Mouse (Mus musculus) heart, embryonic 13.5 days (tissue): ENCODE results near the gene Rnf144b. TPM values are rescaled to one million over a fixed set of nuclear protein-coding genes. Genes with fewer than 3 reads are reported as not detected.

Source experiments
- ATAC-seq: fragments of 200-750 bp; cut with Nextera tagmentation; 2 replicates; pipeline ENCODE4 v1.8.0; 2017; ENCODE audit warnings: moderate TSS enrichment; ENCODE audit not compliant: insufficient number of reproducible peaks, low FRiP score, low TSS enrichment; ENCODE audit errors: extremely low read depth
- H3K27ac ChIP-seq: fragments of 300-500 bp; sonication (generic); replicated peaks from 2 replicates; pipeline ENCODE4 v1.5.1; 2015; ENCODE audit warnings: moderate library complexity, mild to moderate bottlenecking, inconsistent platforms
- H3K27me3 ChIP-seq: fragments of 300-500 bp; sonication (generic); replicated peaks from 2 replicates; pipeline ENCODE4 v1.6.1; 2015; ENCODE audit warnings: mild to moderate bottlenecking, inconsistent platforms
- H3K36me3 ChIP-seq: fragments of 300-500 bp; sonication (generic); 2 replicates; pipeline ENCODE4 v1.6.1; 2015; ENCODE audit warnings: mild to moderate bottlenecking, inconsistent platforms
- H3K4me1 ChIP-seq: fragments of 300-500 bp; sonication (generic); 2 replicates; pipeline ENCODE4 v1.6.1; 2015; ENCODE audit warnings: inconsistent platforms
- H3K4me2 ChIP-seq: fragments of 300-500 bp; sonication (generic); 2 replicates; pipeline ENCODE4 v1.6.1; 2015; ENCODE audit warnings: inconsistent platforms, mild to moderate bottlenecking, moderate library complexity
- H3K4me3 ChIP-seq: fragments of 300-500 bp; sonication (generic); 2 replicates; pipeline ENCODE4 v1.5.1; 2015; ENCODE audit warnings: moderate library complexity, mild to moderate bottlenecking, inconsistent platforms
- H3K9ac ChIP-seq: fragments of 300-500 bp; sonication (generic); 2 replicates; pipeline ENCODE4 v1.6.1; 2015; ENCODE audit warnings: inconsistent platforms, mild to moderate bottlenecking, moderate library complexity
- H3K9me3 ChIP-seq: fragments of 300-500 bp; sonication (generic); 2 replicates; pipeline ENCODE4 v1.6.1; 2016; ENCODE audit warnings: inconsistent platforms
- WGBS: fragments of 180-500 bp; shearing (Covaris S2); methylation state at CpG from one replicate; pipeline ENCODE4 v1.1.7; 2015; ENCODE audit warnings: mixed read lengths; 5-methylcytosine and 5-hydroxymethylcytosine counted together
- polyA plus RNA-seq: library from polyadenylated mRNA; unstranded; fragments of >200 nt; fragmentation: Nextera tagmentation; extraction: Ambion mirVana; gene quantifications from 2 replicates; pipeline ENCODE4 v1.2.1, GENCODE M21; 2015

Gene Rnf144b
- polyA plus RNA-seq, 1 experiment from 2014 or later: 1.4 TPM

- ATAC-seq: no peak
- Histone ChIP-seq H3K27me3 (no peaks in the 10 kb centered on the region), H3K4me2 (no peak overlapping the region), H3K9ac (no peak overlapping the region), H3K4me1 (peaks cover 21% of the 10 kb centered on the region), H3K27ac (no peak overlapping the region), H3K4me3 (no peak overlapping the region), H3K36me3 (no peaks in the 10 kb centered on the region), H3K9me3 (no peaks in the 10 kb centered on the region)
- 73% methylated on average over 7 of the region's 7 CpGs for WGBS
Observed at GRCm38 (mm10) chr13:47180776-47181175, 58.3 kb downstream of the Rnf144b start.

DNA sequence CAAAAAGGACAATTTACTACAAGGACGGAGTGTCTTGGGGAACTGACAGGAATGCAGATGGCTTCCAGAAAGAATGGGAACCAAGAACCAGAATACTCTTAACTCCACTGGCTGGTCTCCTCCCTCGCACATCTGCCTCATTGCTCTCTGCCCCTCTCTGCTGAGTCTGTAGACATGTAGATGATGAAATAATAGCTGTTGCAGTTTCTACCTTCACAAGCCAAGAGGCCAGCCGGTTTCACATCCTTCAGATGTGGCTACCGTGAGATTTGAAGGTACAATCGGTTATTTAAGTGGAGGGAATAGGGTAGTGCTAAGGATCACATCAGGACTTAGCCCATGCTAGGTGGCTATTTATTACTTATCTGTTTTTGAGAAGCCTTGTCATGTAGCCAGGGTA is 59.9 kb downstream of the Rnf144b start:
- no peak for ATAC-seq
- H3K27me3 ChIP-seq: no peaks in the 10 kb centered on the region
- 81% methylated on average over 5 of the region's 5 CpGs for WGBS

DNA sequence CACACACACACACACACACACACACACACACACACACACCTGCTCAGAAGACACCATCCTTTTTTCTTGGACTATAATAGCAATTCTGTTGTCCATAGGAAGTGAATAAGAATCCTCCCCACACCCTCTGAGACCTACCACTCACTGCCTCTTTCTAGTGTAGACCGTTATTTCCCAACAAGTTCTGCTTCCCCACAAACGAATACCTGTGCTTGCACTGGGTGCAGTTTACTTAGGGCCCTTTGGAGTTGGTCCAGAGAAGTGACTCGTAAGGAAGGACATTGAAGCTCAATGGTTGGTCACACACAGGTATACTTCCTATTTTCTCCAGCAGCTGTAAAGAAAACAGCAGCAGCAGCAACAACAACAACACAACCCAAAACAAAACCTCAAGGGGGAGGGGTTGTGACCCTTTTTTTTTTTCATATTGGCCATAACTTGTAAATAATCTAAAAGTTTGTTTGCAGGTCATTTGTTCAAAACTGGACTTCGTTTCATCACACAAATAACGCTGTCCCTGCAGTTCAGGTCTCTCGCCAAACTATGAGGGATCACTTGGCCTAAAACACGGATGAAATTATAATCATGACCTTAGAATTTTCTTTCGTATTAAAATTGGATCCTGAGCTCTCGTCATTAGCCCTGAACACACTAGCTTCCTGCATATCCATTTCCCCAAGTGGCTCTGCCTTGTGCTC is 60.7 kb downstream of the Rnf144b start:
- Histone ChIP-seq H3K27me3 (no peaks in the 10 kb centered on the region), H3K4me2 (0 out of 2 replicates have a peak overlapping the region, but pooled peaks have one; percentile 8), H3K9ac (no peak overlapping the region), H3K36me3 (no peaks in the 10 kb centered on the region), H3K4me1 (peaks cover 20% of the 10 kb centered on the region), H3K4me3 (no peak overlapping the region), H3K9me3 (no peaks in the 10 kb centered on the region), H3K27ac (peak overlapping the region; percentile 26; the same call in 1 of the 2 replicates)
- no peak for ATAC-seq
- WGBS: 80% methylated on average over 9 of the region's 9 CpGs

More for the DNA sequence above, 59.9 kb downstream of the Rnf144b start:
- no peaks in the 10 kb centered on the region for H3K9me3 ChIP-seq
- H3K4me3 ChIP-seq: no peak overlapping the region
- no peak overlapping the region for H3K27ac ChIP-seq
- H3K4me2 ChIP-seq: no peak overlapping the region
- no peak overlapping the region for H3K9ac ChIP-seq
- no peaks in the 10 kb centered on the region for H3K36me3 ChIP-seq
- peaks cover 20% of the 10 kb centered on the region for H3K4me1 ChIP-seq

- Histone ChIP-seq H3K9ac (no peak overlapping the region; the same call in 1 of the 2 replicates), H3K9me3 (no peaks in the 10 kb centered on the region), H3K27me3 (no peaks in the 10 kb centered on the region), H3K4me3 (no peak overlapping the region), H3K27ac (peak overlapping the region; percentile 26), H3K4me1 (peaks cover 20% of the 10 kb centered on the region), H3K36me3 (no peaks in the 10 kb centered on the region), H3K4me2 (peak overlapping the region; percentile 8; the same call in 1 of the 2 replicates)
- ATAC-seq: no peak
- WGBS: 46% methylated on average over 9 of the region's 9 CpGs
Observed at GRCm38 (mm10) chr13:47183771-47184170, 61.3 kb downstream of the Rnf144b start.

DNA sequence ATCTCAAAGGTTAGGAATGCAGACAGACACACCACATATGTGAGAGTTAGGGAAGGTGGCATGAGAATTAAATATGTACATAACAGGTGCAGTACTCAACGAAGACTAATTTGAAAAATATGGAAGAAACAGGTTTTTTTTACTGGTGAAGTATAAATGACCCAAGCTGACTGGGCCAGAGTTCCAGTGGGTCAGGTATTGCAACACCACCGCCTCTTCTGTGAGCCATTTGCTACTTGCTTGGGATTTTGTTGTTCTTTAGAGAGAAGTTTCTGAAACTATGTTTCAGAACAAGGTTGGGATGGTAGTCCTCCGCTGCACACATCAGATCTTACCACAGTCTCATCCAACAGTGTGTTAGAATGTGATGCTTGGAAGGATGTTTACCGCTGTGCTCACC is 65.4 kb downstream of the Rnf144b start:
- no peak for ATAC-seq
- no peaks in the 10 kb centered on the region for H3K9me3 ChIP-seq
- WGBS: 77% methylated on average over 4 of the region's 4 CpGs

DNA sequence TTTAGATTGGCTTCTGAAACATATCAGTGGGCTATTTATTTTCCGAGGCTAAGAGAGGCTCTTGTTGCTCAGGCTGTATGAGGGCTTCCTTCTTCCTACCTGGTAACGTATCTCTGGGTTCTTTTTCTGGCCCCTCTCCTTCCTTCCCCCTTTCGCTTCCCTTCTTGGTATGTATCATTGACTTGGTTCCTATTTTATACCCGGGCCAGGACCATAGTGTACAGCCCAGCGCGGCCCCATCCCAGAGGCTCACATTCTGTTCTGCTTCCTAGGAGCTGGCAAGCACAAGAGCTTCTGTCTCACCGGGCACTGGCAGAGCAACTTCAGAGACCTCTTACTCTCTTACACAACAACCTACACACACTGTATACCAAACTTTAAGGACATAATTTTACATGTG is 67.5 kb downstream of the Rnf144b start:
- H3K27ac ChIP-seq: no peak overlapping the region
- H3K27me3 ChIP-seq: peaks cover 9% of the 10 kb centered on the region
- H3K9me3 ChIP-seq: no peaks in the 10 kb centered on the region
- no peak overlapping the region for H3K9ac ChIP-seq
- no peak overlapping the region for H3K4me2 ChIP-seq
- no peaks in the 10 kb centered on the region for H3K36me3 ChIP-seq
- no peak overlapping the region for H3K4me3 ChIP-seq
- H3K4me1 ChIP-seq: peaks cover 32% of the 10 kb centered on the region
- no peak for ATAC-seq
- 67% methylated on average over 7 of the region's 7 CpGs for WGBS

More for the DNA sequence above, 65.4 kb downstream of the Rnf144b start:
- Histone ChIP-seq H3K4me2 (no peak overlapping the region), H3K27ac (no peak overlapping the region), H3K9ac (no peak overlapping the region), H3K36me3 (no peaks in the 10 kb centered on the region), H3K4me3 (no peak overlapping the region), H3K4me1 (peaks cover 29% of the 10 kb centered on the region), H3K27me3 (no peaks in the 10 kb centered on the region)

DNA sequence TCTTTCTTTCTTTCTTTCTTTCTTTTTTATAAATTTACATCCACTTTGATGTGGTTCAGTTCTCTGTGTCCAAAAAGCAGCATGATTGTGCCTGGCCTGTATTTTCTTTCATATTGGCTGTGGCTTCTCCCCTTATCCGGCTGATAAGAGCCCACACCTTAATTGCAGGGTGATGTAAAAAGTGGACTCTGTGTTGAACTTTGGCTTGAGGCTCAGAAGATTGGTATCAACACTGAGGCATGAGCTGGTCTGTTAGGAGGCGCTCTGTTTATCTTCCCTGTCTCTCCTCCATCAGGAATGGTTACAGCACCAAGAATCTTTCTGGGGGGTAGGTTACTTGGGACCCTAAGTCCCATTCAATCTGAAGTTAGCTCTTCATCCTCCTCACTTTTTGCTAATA is 69.7 kb downstream of the Rnf144b start:
- Histone ChIP-seq H3K36me3 (no peaks in the 10 kb centered on the region), H3K9me3 (no peaks in the 10 kb centered on the region), H3K4me3 (no peak overlapping the region), H3K4me2 (no peak overlapping the region), H3K9ac (no peak overlapping the region), H3K27ac (no peak overlapping the region), H3K27me3 (peaks cover 15% of the 10 kb centered on the region), H3K4me1 (peaks cover 32% of the 10 kb centered on the region)
- ATAC-seq: no peak
- 67% methylated on average over 2 of the region's 2 CpGs for WGBS

DNA sequence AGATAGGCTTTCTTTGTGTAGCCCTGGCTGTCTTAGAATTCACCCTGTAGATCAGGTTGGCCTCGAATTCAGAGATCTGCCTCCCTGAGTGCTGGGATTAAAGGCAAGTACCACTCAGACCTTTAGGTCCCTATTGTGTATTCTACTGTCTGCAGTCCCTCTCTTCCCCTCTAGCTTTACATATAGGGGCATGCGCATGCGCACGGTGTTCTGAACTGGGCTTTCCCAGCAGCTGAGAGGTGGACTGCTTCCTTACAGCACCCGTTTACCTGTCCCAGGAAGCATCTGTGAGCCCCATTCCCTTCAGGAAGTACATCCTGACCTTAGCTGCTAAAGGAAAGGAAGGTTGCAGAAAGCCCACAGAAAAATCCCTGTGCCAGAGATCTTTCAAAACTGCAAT is 70.3 kb downstream of the Rnf144b start:
- Histone ChIP-seq H3K27ac (no peak overlapping the region), H3K27me3 (peaks cover 15% of the 10 kb centered on the region), H3K9me3 (no peaks in the 10 kb centered on the region), H3K4me1 (peaks cover 32% of the 10 kb centered on the region), H3K4me3 (no peak overlapping the region), H3K36me3 (no peaks in the 10 kb centered on the region), H3K9ac (no peak overlapping the region), H3K4me2 (peak overlapping the region; percentile 94; the same call in 1 of the 2 replicates)
- no peak for ATAC-seq
- 59% methylated on average over 5 of the region's 5 CpGs for WGBS

GRCm38 (mm10) chr13:47193326-47194153 is 71.1 kb downstream of the Rnf144b start:
- WGBS: 6% methylated on average over 32 of the region's 32 CpGs
- Histone ChIP-seq H3K9ac (peak overlapping the region; percentile 80), H3K27ac (peak overlapping the region; percentile 37)

GRCm38 (mm10) chr13:47194695-47195094 is 72.2 kb downstream of the Rnf144b start:
- Histone ChIP-seq H3K27ac (no peak overlapping the region), H3K9me3 (no peaks in the 10 kb centered on the region), H3K9ac (peak overlapping the region; percentile 38), H3K4me3 (peak overlapping the region; percentile 64), H3K4me2 (peak overlapping the region; percentile 94), H3K4me1 (peaks cover 30% of the 10 kb centered on the region), H3K36me3 (no peaks in the 10 kb centered on the region), H3K27me3 (peaks cover 15% of the 10 kb centered on the region)
- WGBS: 12% methylated on average over 11 of the region's 11 CpGs
- no peak for ATAC-seq

More at GRCm38 (mm10) chr13:47193326-47194153, 71.1 kb downstream of the Rnf144b start:
- H3K4me2 ChIP-seq: peak overlapping the region; percentile 94
- no peak; the same call in 1 of the 2 replicates for ATAC-seq
- H3K4me3 ChIP-seq: peak overlapping the region; percentile 64
- H3K36me3 ChIP-seq: no peaks in the 10 kb centered on the region
- peaks cover 32% of the 10 kb centered on the region for H3K4me1 ChIP-seq
- H3K9me3 ChIP-seq: no peaks in the 10 kb centered on the region
- H3K27me3 ChIP-seq: peaks cover 15% of the 10 kb centered on the region

- no peaks in the 10 kb centered on the region for H3K36me3 ChIP-seq
- peaks cover 26% of the 10 kb centered on the region for H3K4me1 ChIP-seq
- no peak for ATAC-seq
- WGBS: 68% methylated on average over 4 of the region's 4 CpGs
- no peak overlapping the region for H3K4me3 ChIP-seq
- H3K9me3 ChIP-seq: no peaks in the 10 kb centered on the region
- H3K27me3 ChIP-seq: peaks cover 15% of the 10 kb centered on the region
- peak overlapping the region; percentile 94; the same call in 1 of the 2 replicates for H3K4me2 ChIP-seq
- H3K27ac ChIP-seq: no peak overlapping the region
- H3K9ac ChIP-seq: no peak overlapping the region
Observed at GRCm38 (mm10) chr13:47195491-47195890, 73.0 kb downstream of the Rnf144b start.
